10 mouse cellular contexts compared by ENCODE assay signal in the genomic region with DNA sequence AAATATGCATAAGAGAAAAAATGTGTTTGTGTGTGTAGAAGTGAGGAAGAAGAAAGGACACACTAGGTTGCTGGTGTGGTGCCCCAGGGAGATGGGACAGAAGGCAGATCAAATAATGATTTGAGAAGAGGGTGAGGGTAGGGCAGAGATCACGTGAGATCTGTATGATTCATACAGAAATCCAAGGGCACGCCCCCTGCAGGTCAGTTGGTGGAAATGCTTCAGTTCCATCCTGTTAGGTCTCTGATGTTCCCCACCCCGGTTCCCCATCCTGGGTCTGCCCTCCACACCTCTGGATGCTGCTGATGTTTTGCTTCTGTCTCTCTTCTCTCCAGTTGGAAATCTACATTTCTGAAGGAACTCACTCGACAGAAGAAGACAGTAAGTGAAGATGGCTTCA. TPM values are rescaled to one million over a fixed set of nuclear protein-coding genes. Genes with fewer than 3 reads are reported as not detected.
DNase-seq lines count a peak whose midpoint lies in the region; ATAC-seq lines count a peak whose summit lies in the region.
"Had no signal": no experiment of that assay in that cellular context is flagged by ENCODE, and none has a peak within 500 bp of the region (broad histone marks: within the 10 kb centered on the region; RNA-seq: fewer than 3 reads in every experiment).

No protein-coding gene starts in this region.

- H3K9ac ChIP-seq in embryonic facial prominence, embryonic 11.5 days (replicated peaks; ENCODE audit: low read length): no peak overlapping the region
- H3K9ac ChIP-seq: forebrain, embryonic 12.5 days; neural tube, embryonic 12.5 days had no signal

- H3K9me3 ChIP-seq in embryonic facial prominence, embryonic 11.5 days (replicated peaks; ENCODE audit: control insufficient read depth, low read length): no peaks in the 10 kb centered on the region
- no peaks in the 10 kb centered on the region for H3K9me3 ChIP-seq in embryonic facial prominence, embryonic 10.5 days
- H3K9me3 ChIP-seq: forebrain, embryonic 12.5 days; neural tube, embryonic 12.5 days had no signal

- no peak overlapping the region for H3K4me2 ChIP-seq in embryonic facial prominence, embryonic 11.5 days (ENCODE audit: low read depth, low read length)
- H3K4me2 ChIP-seq: forebrain, embryonic 12.5 days; neural tube, embryonic 12.5 days had no signal

- 55% methylated on average over 4 of the region's 4 CpGs for WGBS in embryonic facial prominence, embryonic 11.5 days
- 51% methylated on average over 4 of the region's 4 CpGs for WGBS in embryonic facial prominence, embryonic 10.5 days

- H3K36me3 ChIP-seq in embryonic facial prominence, embryonic 11.5 days (replicated peaks; ENCODE audit: control insufficient read depth, insufficient read depth, low read depth, low read length): no peaks in the 10 kb centered on the region; the same call in none of the 2 replicates
- H3K36me3 ChIP-seq in embryonic facial prominence, embryonic 10.5 days (replicated peaks): peaks cover 90% of the 10 kb centered on the region

- no peaks in the 10 kb centered on the region for H3K4me1 ChIP-seq in embryonic facial prominence, embryonic 11.5 days (ENCODE audit: control insufficient read depth, insufficient read depth, low read length)
- no peaks in the 10 kb centered on the region for H3K4me1 ChIP-seq in embryonic facial prominence, embryonic 10.5 days
- H3K4me1 ChIP-seq: forebrain, embryonic 12.5 days; neural tube, embryonic 12.5 days had no signal

- ATAC-seq in embryonic facial prominence, embryonic 11.5 days (replicated peaks; ENCODE audit: insufficient number of reproducible peaks, low FRiP score, low TSS enrichment, low read depth): no peak
- peak; percentile 49 for ATAC-seq in granulocyte monocyte progenitor cell, adult 5-6 weeks (replicated peaks; ENCODE audit: poor library complexity, severe bottlenecking)

- DNase-seq in embryonic facial prominence, embryonic 11.5 days (ENCODE audit: low spot score): peak; percentile 35
- no peak for DNase-seq in embryonic facial prominence, embryonic 10.5 days (ENCODE audit: low spot score)
- DNase-seq in right cerebral cortex, postnatal 14 days: peak; percentile 25
- DNase-seq in right cerebral cortex, postnatal 10 days (ENCODE audit: low spot score in 2 of 2): no peak
- DNase-seq in thymus, postnatal 36 days: peak; percentile 40 to 47
- no peak for DNase-seq in layer of hippocampus, adult 8-10 months (ENCODE audit: low spot score in 2 of 2)
- no peak for DNase-seq in ovary, postnatal 14 days (ENCODE audit: low spot score)

- H3K27me3 ChIP-seq in embryonic facial prominence, embryonic 11.5 days (ENCODE audit: control insufficient read depth, insufficient read depth, low read length): no peaks in the 10 kb centered on the region
- H3K27me3 ChIP-seq in embryonic facial prominence, embryonic 10.5 days (replicated peaks; ENCODE audit: low read depth, poor library complexity, severe bottlenecking): no peaks in the 10 kb centered on the region
- H3K27me3 ChIP-seq: forebrain, embryonic 12.5 days; neural tube, embryonic 12.5 days had no signal

- no peak overlapping the region for H3K4me3 ChIP-seq in embryonic facial prominence, embryonic 11.5 days (ENCODE audit: low read depth, low read length)
- H3K4me3 ChIP-seq in embryonic facial prominence, embryonic 10.5 days: no peak overlapping the region
- H3K4me3 ChIP-seq: forebrain, embryonic 12.5 days; neural tube, embryonic 12.5 days had no signal

- H3K27ac ChIP-seq in embryonic facial prominence, embryonic 11.5 days (replicated peaks; ENCODE audit: low read depth, low read length): no peak overlapping the region
- no peak overlapping the region for H3K27ac ChIP-seq in embryonic facial prominence, embryonic 10.5 days (replicated peaks)
- H3K27ac ChIP-seq: forebrain, embryonic 12.5 days; neural tube, embryonic 12.5 days had no signal

RNA-seq across cellular contexts. Expression of a gene that starts 9.6 kb away (rescaled TPM):
- polyA plus RNA-seq in embryonic facial prominence, embryonic 11.5 days (2014; fragmentation: Nextera tagmentation; extraction: Ambion mirVana): 184 and 206 TPM in 2 replicates
- polyA plus RNA-seq in embryonic facial prominence, embryonic 10.5 days (2016; fragmentation: Nextera tagmentation; extraction: Ambion mirVana): 159 and 162 TPM in 2 replicates
- total RNA-seq in granulocyte monocyte progenitor cell, adult 5-6 weeks (2014; fragmentation: Nextera tagmentation): 237 and 248 TPM in 2 replicates
- 172 and 204 TPM in 2 replicates for total RNA-seq in granulocyte monocyte progenitor cell, adult 5-6 weeks (2017)
- 10 to 100 TPM; 24.3 to 30.0 (median 27.0) TPM for total RNA-seq in layer of hippocampus, adult 8-10 months (2022)

RNA-seq across cellular contexts. Expression of a gene that starts 9.6 kb away (rescaled TPM):
- 144 and 148 TPM in 2 replicates for polyA plus RNA-seq in embryonic facial prominence, embryonic 11.5 days (2014; fragmentation: Nextera tagmentation; extraction: Ambion mirVana)
- 124 and 129 TPM in 2 replicates for polyA plus RNA-seq in embryonic facial prominence, embryonic 10.5 days (2016; fragmentation: Nextera tagmentation; extraction: Ambion mirVana)
- total RNA-seq in granulocyte monocyte progenitor cell, adult 5-6 weeks (2014; fragmentation: Nextera tagmentation): 71.0 and 93.3 TPM in 2 replicates
- total RNA-seq in granulocyte monocyte progenitor cell, adult 5-6 weeks (2017): 109 and 124 TPM in 2 replicates
- 10 to 100 TPM; 84.0 to 94.9 (median 90.0) TPM for total RNA-seq in layer of hippocampus, adult 8-10 months (2022)

RNA-seq across cellular contexts. Expression of a gene that starts 22.1 kb away (rescaled TPM):
- polyA plus RNA-seq in embryonic facial prominence, embryonic 11.5 days (2014; fragmentation: Nextera tagmentation; extraction: Ambion mirVana): 5.7 and 6.2 TPM in 2 replicates
- polyA plus RNA-seq in embryonic facial prominence, embryonic 10.5 days (2016; fragmentation: Nextera tagmentation; extraction: Ambion mirVana): 5.3 and 5.8 TPM in 2 replicates
- 0.30 and 0.58 TPM in 2 replicates for total RNA-seq in granulocyte monocyte progenitor cell, adult 5-6 weeks (2014; fragmentation: Nextera tagmentation)
- total RNA-seq in granulocyte monocyte progenitor cell, adult 5-6 weeks (2017): 0.31 and 1.9 TPM in 2 replicates
- total RNA-seq in layer of hippocampus, adult 8-10 months (2022): 1 to 10 TPM in 1 of 4 experiments, under 1 TPM in 3; 0.43 to 1.5 (median 0.69) TPM

Comparison
In these comparisons a context has a peak if more than half of its experiments do, and no peak if none do; other contexts are left out.
1. DNase-seq: peak in embryonic facial prominence, embryonic 11.5 days (single experiment), right cerebral cortex, postnatal 14 days (single experiment) and thymus, postnatal 36 days (2 of 2); none in embryonic facial prominence, embryonic 10.5 days (single experiment), right cerebral cortex, postnatal 10 days (0 of 2), layer of hippocampus, adult 8-10 months (0 of 2) and ovary, postnatal 14 days (single experiment).
2. RNA of a gene that starts 9.6 kb away (total RNA-seq): 172 to 248 TPM in granulocyte monocyte progenitor cell, adult 5-6 weeks; 24.3 to 30.0 TPM in layer of hippocampus, adult 8-10 months; every median in the first group is over 4 times any median in the second.